Mouse (Mus musculus) midbrain, embryonic 11.5 days (tissue): ENCODE measurements around the gene Gm6034. TPM values are rescaled to one million over a fixed set of nuclear protein-coding genes. Genes with fewer than 3 reads are reported as not detected.
A peak's percentile ranks its signal among the peaks of the same experiment; 100 is the strongest.
"Not testable (repeated sequence)": the region's sequence is repeated elsewhere in the genome, so short reads cannot be mapped to it uniquely, and the experiment has no call there.

ENCODE experiments used
- ATAC-seq: fragments of 200-750 bp; cut with Nextera tagmentation; 2 replicates; pipeline ENCODE4 v1.8.0; 2017; ENCODE audit warnings: moderate TSS enrichment, moderate library complexity; ENCODE audit not compliant: low FRiP score
- DNase-seq: peaks from one replicate; pipeline ENCODE4 v3.0.0; 2015; ENCODE audit warnings: low spot score; ENCODE audit errors: missing footprints
- H3K27ac ChIP-seq: fragments of 300-500 bp; sonication (generic); 2 replicates; pipeline ENCODE4 v1.5.1; 2014; ENCODE audit warnings: low read depth, low read length
- H3K27me3 ChIP-seq: fragments of 300-500 bp; sonication (generic); 2 replicates; pipeline ENCODE4 v1.6.1; 2014; ENCODE audit warnings: mild to moderate bottlenecking, low read length, moderate library complexity, mixed read lengths; ENCODE audit not compliant: control insufficient read depth, insufficient read depth
- H3K36me3 ChIP-seq: fragments of 300-500 bp; sonication (generic); 2 replicates; pipeline ENCODE4 v1.6.1; 2014; ENCODE audit warnings: mild to moderate bottlenecking, low read length, moderate library complexity, mixed read lengths; ENCODE audit not compliant: control insufficient read depth, insufficient read depth
- H3K4me1 ChIP-seq: fragments of 300-500 bp; sonication (generic); 2 replicates; pipeline ENCODE4 v1.6.1; 2014; ENCODE audit warnings: low read length; ENCODE audit not compliant: control insufficient read depth, insufficient read depth
- H3K4me2 ChIP-seq: fragments of 300-500 bp; sonication (generic); 2 replicates; pipeline ENCODE4 v1.6.1; 2014; ENCODE audit warnings: mild to moderate bottlenecking, moderate library complexity
- H3K4me3 ChIP-seq: fragments of 300-500 bp; sonication (generic); 2 replicates; pipeline ENCODE4 v1.5.1; 2014; ENCODE audit warnings: low read depth, low read length
- H3K9ac ChIP-seq: fragments of 300-500 bp; sonication (generic); 2 replicates; pipeline ENCODE4 v1.6.1; 2014; ENCODE audit warnings: low read length
- H3K9me3 ChIP-seq: fragments of 300-500 bp; sonication (generic); 2 replicates; pipeline ENCODE4 v1.6.1; 2016; ENCODE audit warnings: low read length; ENCODE audit not compliant: control insufficient read depth
- WGBS: fragments of 180-500 bp; shearing (Covaris S2); extraction: QIAGEN DNeasy Blood & Tissue Kit; methylation state at CpG from one replicate; pipeline ENCODE4 v1.1.7; 2014; 5-methylcytosine and 5-hydroxymethylcytosine counted together
- polyA plus RNA-seq: library from polyadenylated mRNA; unstranded; fragments of >200 nt; fragmentation: Nextera tagmentation; extraction: Ambion mirVana; gene quantifications from 2 replicates; pipeline ENCODE4 v1.2.1, GENCODE M21; 2014

The Gm6034 gene
- polyA plus RNA-seq, 1 experiment from 2014 or later, result not detected

GRCm38 (mm10) chr17:36083870-36084451, 41.2 kb downstream of the Gm6034 start:
- Histone ChIP-seq H3K27me3 (no peaks in the 10 kb centered on the region; the same call in 1 of the 2 replicates), H3K9me3 (no peaks in the 10 kb centered on the region), H3K4me1 (peaks cover 6% of the 10 kb centered on the region; the same call in 1 of the 2 replicates), H3K27ac (no peak overlapping the region), H3K4me2 (peak overlapping the region; percentile 97), H3K9ac (peak overlapping the region; percentile 76), H3K4me3 (peak overlapping the region; percentile 54), H3K36me3 (no peaks in the 10 kb centered on the region)
- ATAC-seq, result peak; percentile 62
- no peak for DNase-seq
- WGBS, result under 1% methylated on average over 42 of the region's 42 CpGs

GRCm38 (mm10) chr17:36085976-36086375, 43.2 kb downstream of the Gm6034 start:
- H3K9me3 ChIP-seq, ATAC-seq, H3K4me2 ChIP-seq, DNase-seq, H3K36me3 ChIP-seq, H3K4me1 ChIP-seq, H3K4me3 ChIP-seq, H3K9ac ChIP-seq, H3K27me3 ChIP-seq, H3K27ac ChIP-seq: not testable (repeated sequence)
- 88% methylated on average over 1 of the region's 1 CpGs for WGBS

GRCm38 (mm10) chr17:36091933-36092332, 49.2 kb downstream of the Gm6034 start:
- H3K9me3 ChIP-seq, H3K27me3 ChIP-seq, H3K4me1 ChIP-seq, H3K4me2 ChIP-seq, ATAC-seq, H3K9ac ChIP-seq, DNase-seq, H3K4me3 ChIP-seq, H3K36me3 ChIP-seq, H3K27ac ChIP-seq: not testable (repeated sequence)
- WGBS, result no CpG with 5 or more reads among the region's 2 CpGs

GRCm38 (mm10) chr17:36092520-36092919, 49.8 kb downstream of the Gm6034 start:
- not testable (repeated sequence) for H3K4me3 ChIP-seq, H3K4me1 ChIP-seq, H3K36me3 ChIP-seq, DNase-seq, H3K27me3 ChIP-seq, ATAC-seq, H3K9me3 ChIP-seq, H3K4me2 ChIP-seq, H3K9ac ChIP-seq, H3K27ac ChIP-seq

GRCm38 (mm10) chr17:36093936-36094335, 51.2 kb downstream of the Gm6034 start:
- DNase-seq, result no peak
- Histone ChIP-seq H3K4me3 (no peak overlapping the region), H3K27me3 (no peaks in the 10 kb centered on the region), H3K4me2 (no peak overlapping the region), H3K4me1 (no peaks in the 10 kb centered on the region), H3K36me3 (no peaks in the 10 kb centered on the region), H3K27ac (no peak overlapping the region), H3K9ac (no peak overlapping the region), H3K9me3 (no peaks in the 10 kb centered on the region)
- 11% methylated on average over 3 of the region's 3 CpGs for WGBS
- no peak for ATAC-seq

GRCm38 (mm10) chr17:36099603-36100002, 56.8 kb downstream of the Gm6034 start:
- H3K4me2 ChIP-seq, H3K27me3 ChIP-seq, DNase-seq, H3K27ac ChIP-seq, H3K9me3 ChIP-seq, H3K9ac ChIP-seq, H3K36me3 ChIP-seq, H3K4me3 ChIP-seq, ATAC-seq, H3K4me1 ChIP-seq: not testable (repeated sequence)
- 37% methylated on average over 2 of the region's 2 CpGs for WGBS

- H3K27me3 ChIP-seq, H3K27ac ChIP-seq, H3K4me2 ChIP-seq, H3K36me3 ChIP-seq, H3K4me3 ChIP-seq, DNase-seq, H3K9me3 ChIP-seq, H3K4me1 ChIP-seq, H3K9ac ChIP-seq, ATAC-seq: not testable (repeated sequence)
- 94% methylated on average over 11 of the region's 12 CpGs for WGBS
These were observed 59.3 kb downstream of the Gm6034 start for GRCm38 (mm10) chr17:36102091-36102490.

Other genes starting within 250 kb of the Gm6034 start
- gene Ier3, start 221.3 kb upstream of the Gm6034 start, polyA plus RNA-seq, result 2.5 and 4.0 TPM in 2 replicates
- gene Flot1, start 219.7 kb upstream of the Gm6034 start, polyA plus RNA-seq, result 46.9 and 47.4 TPM in 2 replicates
- gene Tubb5, start 204.7 kb upstream of the Gm6034 start, polyA plus RNA-seq, result 1,522 and 1,543 TPM in 2 replicates
- gene Mdc1, start 201.4 kb upstream of the Gm6034 start, polyA plus RNA-seq, result 19.4 and 21.5 TPM in 2 replicates
- gene Nrm, start 181.6 kb upstream of the Gm6034 start, polyA plus RNA-seq, result 59.8 and 61.0 TPM in 2 replicates
- 24.1 and 25.2 TPM in 2 replicates for gene Ppp1r18, start 177.4 kb upstream of the Gm6034 start, polyA plus RNA-seq
- gene Dhx16, start 163.1 kb upstream of the Gm6034 start, polyA plus RNA-seq, result 39.0 and 43.6 TPM in 2 replicates
- gene 2310061I04Rik, start 145.5 kb upstream of the Gm6034 start, polyA plus RNA-seq, result 22.7 and 23.3 TPM in 2 replicates
- 158 and 168 TPM in 2 replicates for gene Atat1, start 132.9 kb upstream of the Gm6034 start, polyA plus RNA-seq
- 57.1 and 61.8 TPM in 2 replicates for gene Mrps18b, start 126.6 kb upstream of the Gm6034 start, polyA plus RNA-seq
- 44.3 TPM in 2 replicates for gene Ppp1r10, start 126.5 kb upstream of the Gm6034 start, polyA plus RNA-seq
- gene Abcf1, start 73.2 kb upstream of the Gm6034 start, polyA plus RNA-seq, result 118 and 119 TPM in 2 replicates
- gene Gnl1, start 63.1 kb upstream of the Gm6034 start, polyA plus RNA-seq, result 26.0 and 30.6 TPM in 2 replicates
- 38.7 and 43.3 TPM in 2 replicates for gene Prr3, start 62.7 kb upstream of the Gm6034 start, polyA plus RNA-seq
- 3.1 TPM in 2 replicates for gene H2-T24, start 22.4 kb upstream of the Gm6034 start, polyA plus RNA-seq
- gene H2-T23, start 10.1 kb upstream of the Gm6034 start, polyA plus RNA-seq, result 3.2 and 3.3 TPM in 2 replicates
- gene H2-T22, start 214 bp upstream of the Gm6034 start, polyA plus RNA-seq, result 7.3 and 7.6 TPM in 2 replicates
- gene Gm11127, start 15.4 kb downstream of the Gm6034 start, polyA plus RNA-seq, result not detected in 2 replicates
- gene Gm19684, start 78.7 kb downstream of the Gm6034 start, polyA plus RNA-seq, result not detected in 2 replicates
- not detected in 2 replicates for gene Gm7030, start 86.5 kb downstream of the Gm6034 start, polyA plus RNA-seq
- 0.16 TPM in 1 of 2 replicates, not detected in the other for gene Gm8909, start 125.6 kb downstream of the Gm6034 start, polyA plus RNA-seq
- gene H2-T3, start 147.3 kb downstream of the Gm6034 start, polyA plus RNA-seq, result not detected in 2 replicates
- gene Rpp21, start 215.1 kb downstream of the Gm6034 start, polyA plus RNA-seq, result 80.7 and 83.2 TPM in 2 replicates
- 17.4 and 17.6 TPM in 2 replicates for gene Trim39, start 229.3 kb downstream of the Gm6034 start, polyA plus RNA-seq
- gene H2-M10.2, start 243.5 kb downstream of the Gm6034 start, polyA plus RNA-seq, result 0.19 TPM in 1 of 2 replicates, not detected in the other